Mouse (Mus musculus): ENCODE measurements around the gene Ppp1r7. TPM values are rescaled to one million over a fixed set of nuclear protein-coding genes. Genes with fewer than 3 reads are reported as not detected.

Ppp1r7 gene
- total RNA-seq, 2 experiments from 2014 or later, result 8.1 to 21.3 TPM

- peak; percentile 18; the same call in 1 of the 2 replicates for ATAC-seq (replicated peaks; ENCODE audit: poor library complexity, severe bottlenecking)
Observed at GRCm38 (mm10) chr1:93403403-93403802, 60.7 kb downstream of the Ppp1r7 start.

Other genes with a start within 250 kb of the Ppp1r7 start
- not detected in 2 replicates for gene Kif1a, start 240.9 kb upstream of the Ppp1r7 start, total RNA-seq (2014; fragmentation: Nextera tagmentation)
- gene Kif1a, start 240.9 kb upstream of the Ppp1r7 start, total RNA-seq (2017), result not detected in 2 replicates
- gene Agxt, start 207.6 kb upstream of the Ppp1r7 start, total RNA-seq (2014; fragmentation: Nextera tagmentation), result not detected in 2 replicates
- not detected in 2 replicates for gene Agxt, start 207.6 kb upstream of the Ppp1r7 start, total RNA-seq (2017)
- not detected in 2 replicates for gene 2310007B03Rik, start 181.9 kb upstream of the Ppp1r7 start, total RNA-seq (2014; fragmentation: Nextera tagmentation)
- not detected in 2 replicates for gene 2310007B03Rik, start 181.9 kb upstream of the Ppp1r7 start, total RNA-seq (2017)
- not detected in 2 replicates for gene Crocc2, start 174.1 kb upstream of the Ppp1r7 start, total RNA-seq (2014; fragmentation: Nextera tagmentation)
- not detected in 2 replicates for gene Crocc2, start 174.1 kb upstream of the Ppp1r7 start, total RNA-seq (2017)
- 0.30 and 0.70 TPM in 2 replicates for gene Sned1, start 107.0 kb upstream of the Ppp1r7 start, total RNA-seq (2014; fragmentation: Nextera tagmentation)
- gene Sned1, start 107.0 kb upstream of the Ppp1r7 start, total RNA-seq (2017), result 0.05 and 0.13 TPM in 2 replicates
- 15.1 and 19.0 TPM in 2 replicates for gene Mterf4, start 36.9 kb upstream of the Ppp1r7 start, total RNA-seq (2014; fragmentation: Nextera tagmentation)
- 13.3 and 22.9 TPM in 2 replicates for gene Mterf4, start 36.9 kb upstream of the Ppp1r7 start, total RNA-seq (2017)
- 12.7 and 22.0 TPM in 2 replicates for gene Pask, start 628 bp downstream of the Ppp1r7 start, total RNA-seq (2014; fragmentation: Nextera tagmentation)
- gene Pask, start 628 bp downstream of the Ppp1r7 start, total RNA-seq (2017), result 10.0 and 13.1 TPM in 2 replicates
- gene Ano7, start 31.1 kb downstream of the Ppp1r7 start, total RNA-seq (2014; fragmentation: Nextera tagmentation), result 0.43 TPM in 1 of 2 replicates, not detected in the other
- 0.99 TPM in 1 of 2 replicates, not detected in the other for gene Ano7, start 31.1 kb downstream of the Ppp1r7 start, total RNA-seq (2017)
- 176 and 186 TPM in 2 replicates for gene Hdlbp, start 136.0 kb downstream of the Ppp1r7 start, total RNA-seq (2014; fragmentation: Nextera tagmentation)
- gene Hdlbp, start 136.0 kb downstream of the Ppp1r7 start, total RNA-seq (2017), result 137 and 149 TPM in 2 replicates
- gene Farp2, start 169.2 kb downstream of the Ppp1r7 start, total RNA-seq (2014; fragmentation: Nextera tagmentation), result 0.56 and 2.3 TPM in 2 replicates
- 0.82 and 1.3 TPM in 2 replicates for gene Farp2, start 169.2 kb downstream of the Ppp1r7 start, total RNA-seq (2017)

Measured in granulocyte monocyte progenitor cell, adult 5-6 weeks (primary cell).